Mouse (Mus musculus) CH12.LX (cell line): ENCODE results near the gene Oaz3. TPM values are rescaled to one million over a fixed set of nuclear protein-coding genes. Genes with fewer than 3 reads are reported as not detected.

Experiments
- DNase-seq: peaks from one replicate; pipeline ENCODE4 v3.0.0-alpha.2; 2013; ENCODE audit errors: extremely low read depth
- H3K27ac ChIP-seq: 2 replicates; pipeline ENCODE4 v1.5.1; 2012; ENCODE audit warnings: low read depth, mild to moderate bottlenecking, control low read depth, moderate library complexity; ENCODE audit not compliant: insufficient read depth
- H3K27me3 ChIP-seq: replicated peaks from 2 replicates; pipeline ENCODE3; 2012; ENCODE audit warnings: inconsistent platforms
- H3K36me3 ChIP-seq, 2 experiments: replicated peaks in 1 of 2; 2 replicates each; pipeline versions ENCODE3 to v1.6.1; 2012; ENCODE audit warnings: inconsistent platforms in 1 of 2, low read length in 1 of 2, mild to moderate bottlenecking in 1 of 2, mixed read lengths in 1 of 2, moderate library complexity in 1 of 2; ENCODE audit not compliant: control insufficient read depth in 1 of 2, insufficient read depth in 1 of 2
- H3K4me1 ChIP-seq, 2 experiments: 2 replicates each; pipeline ENCODE4 v1.6.1; 2012; ENCODE audit warnings: inconsistent platforms in 1 of 2, moderate library complexity in 1 of 2; ENCODE audit not compliant: insufficient read depth in 2 of 2, control insufficient read depth in 1 of 2
- H3K4me2 ChIP-seq: 2 replicates; pipeline ENCODE4 v1.6.1; 2012; ENCODE audit warnings: low read depth, mild to moderate bottlenecking, control low read depth; ENCODE audit not compliant: poor library complexity, insufficient read depth, severe bottlenecking
- H3K4me3 ChIP-seq, 3 experiments: fragments of 150-350 bp in 1 of 3; sonication (generic) in 1 of 3; replicated peaks in 1 of 3; 2 replicates each; pipeline versions ENCODE3 to v1.5.1; 2011 to 2012; ENCODE audit warnings: low read depth in 2 of 3, low read length in 2 of 3, mild to moderate bottlenecking in 2 of 3, moderate library complexity in 2 of 3, control low read depth in 1 of 3, improper control_type of control experiment in 1 of 3, inconsistent platforms in 1 of 3, mixed read lengths in 1 of 3; ENCODE audit not compliant: poor library complexity in 1 of 3
- H3K79me2 ChIP-seq: replicated peaks from 2 replicates; pipeline ENCODE4 v1.6.1; 2012; ENCODE audit warnings: mild to moderate bottlenecking, moderate library complexity; ENCODE audit not compliant: control insufficient read depth, poor library complexity, insufficient read depth, severe bottlenecking; ENCODE audit errors: extremely low read depth
- H3K9ac ChIP-seq: 2 replicates; pipeline ENCODE4 v1.6.1; 2012; ENCODE audit warnings: low read depth, mild to moderate bottlenecking, control low read depth, moderate library complexity; ENCODE audit not compliant: insufficient read depth
- H3K9me3 ChIP-seq: replicated peaks from 2 replicates; pipeline ENCODE3; 2012; ENCODE audit warnings: low read length, inconsistent platforms, mixed read lengths
- BHLHE40 ChIP-seq: IDR thresholded peaks from 2 replicates; pipeline ENCODE4 v1.6.1; 2011; ENCODE audit warnings: mild to moderate bottlenecking, low read depth, low read length, improper control_type of control experiment
- CHD1 ChIP-seq: IDR thresholded peaks from 2 replicates; pipeline ENCODE4 v1.6.1; 2012; ENCODE audit warnings: low read depth, low read length, improper control_type of control experiment, inconsistent platforms
- CHD2 ChIP-seq: IDR thresholded peaks from 2 replicates; pipeline ENCODE4 v1.6.1; 2011; ENCODE audit warnings: low read length, improper control_type of control experiment
- CTCF ChIP-seq, 2 experiments: IDR thresholded peaks in 1 of 2; conservative IDR thresholded peaks in 1 of 2; 2 replicates each; pipeline ENCODE4 v1.5.1; 2011 to 2012; ENCODE audit warnings: low read depth in 2 of 2, low read length in 2 of 2, improper control_type of control experiment in 1 of 2, inconsistent platforms in 1 of 2, mild to moderate bottlenecking in 1 of 2, moderate library complexity in 1 of 2
- E2F4 ChIP-seq: IDR thresholded peaks from 2 replicates; pipeline ENCODE4 v1.6.1; 2011; ENCODE audit warnings: low read depth, low read length, improper control_type of control experiment; ENCODE audit not compliant: insufficient replicate concordance
- EP300 ChIP-seq: IDR thresholded peaks from 2 replicates; pipeline ENCODE4 v1.6.1; 2011; ENCODE audit warnings: low read length, improper control_type of control experiment
- ETS1 ChIP-seq: conservative IDR thresholded peaks from 2 replicates; pipeline ENCODE4 v1.6.1; 2012; ENCODE audit warnings: low read depth, mild to moderate bottlenecking, inconsistent platforms, low read length, improper control_type of control experiment, moderate library complexity
- GABPA ChIP-seq: IDR thresholded peaks from 2 replicates; pipeline ENCODE4 v1.6.1; 2012; ENCODE audit warnings: low read depth, low read length, improper control_type of control experiment, inconsistent platforms; ENCODE audit not compliant: insufficient replicate concordance
- JUN ChIP-seq: IDR thresholded peaks from 2 replicates; pipeline ENCODE4 v1.6.1; 2011; ENCODE audit warnings: low read depth, mild to moderate bottlenecking, low read length, improper control_type of control experiment, moderate library complexity; ENCODE audit not compliant: insufficient read depth
- JUND ChIP-seq: conservative IDR thresholded peaks from 2 replicates; pipeline ENCODE4 v1.6.1; 2011; ENCODE audit warnings: low read depth, low read length, improper control_type of control experiment
- MXI1 ChIP-seq: IDR thresholded peaks from 2 replicates; pipeline ENCODE4 v1.6.1; 2011; ENCODE audit warnings: mild to moderate bottlenecking, low read depth, low read length, improper control_type of control experiment
- MYC ChIP-seq: IDR thresholded peaks from 2 replicates; pipeline ENCODE4 v1.6.1; 2011; ENCODE audit warnings: low read depth, mild to moderate bottlenecking, improper control_type of control experiment, low read length
- NELFE ChIP-seq: IDR thresholded peaks from 2 replicates; pipeline ENCODE4 v1.6.1; 2011; ENCODE audit warnings: low read depth, low read length, improper control_type of control experiment
- NRF1 ChIP-seq: IDR thresholded peaks from 2 replicates; pipeline ENCODE4 v1.6.1; 2014; ENCODE audit warnings: low read depth, mild to moderate bottlenecking, inconsistent platforms, low read length, improper control_type of control experiment, moderate library complexity
- RAD21 ChIP-seq: IDR thresholded peaks from 2 replicates; pipeline ENCODE4 v1.6.1; 2011; ENCODE audit warnings: low read depth, mild to moderate bottlenecking, low read length, improper control_type of control experiment, moderate library complexity
- RCOR1 ChIP-seq: conservative IDR thresholded peaks from 2 replicates; pipeline ENCODE4 v1.6.1; 2012; ENCODE audit warnings: low read depth, mild to moderate bottlenecking, inconsistent platforms, low read length, improper control_type of control experiment
- SIN3A ChIP-seq: IDR thresholded peaks from 2 replicates; pipeline ENCODE4 v1.6.1; 2012; ENCODE audit warnings: low read length, improper control_type of control experiment, inconsistent platforms
- TCF12 ChIP-seq: IDR thresholded peaks from 2 replicates; pipeline ENCODE4 v1.6.1; 2014; ENCODE audit warnings: low read depth, mild to moderate bottlenecking, inconsistent platforms, low read length, improper control_type of control experiment
- USF1 ChIP-seq: IDR thresholded peaks from 2 replicates; pipeline ENCODE4 v1.6.1; 2014; ENCODE audit warnings: low read depth, mild to moderate bottlenecking, inconsistent platforms, low read length, improper control_type of control experiment
- USF2 ChIP-seq: conservative IDR thresholded peaks from 2 replicates; pipeline ENCODE4 v1.6.1; 2011; ENCODE audit warnings: low read depth, low read length, improper control_type of control experiment
- ZC3H11A ChIP-seq: IDR thresholded peaks from 2 replicates; pipeline ENCODE4 v1.6.1; 2012; ENCODE audit warnings: low read depth, mild to moderate bottlenecking, inconsistent platforms, low read length, improper control_type of control experiment
- ZKSCAN1 ChIP-seq: IDR thresholded peaks from 2 replicates; pipeline ENCODE4 v1.6.1; 2012; ENCODE audit warnings: low read depth, inconsistent platforms, low read length, improper control_type of control experiment, borderline replicate concordance
- dilution Hi-C: fragments of 300-500 bp; cut with MboI; formaldehyde crosslinking; loops from 2 replicates; pipeline ENCODE4 v1.14.3; 2020; ENCODE audit warnings: low sequenced_read_pairs; ENCODE audit not compliant: extremely low pct_unique_long_range_greater_than_20kb, extremely low pct_ligation_motif_present
- in situ Hi-C: fragments of 300-500 bp; cut with MboI; formaldehyde crosslinking; loops from 3 replicates; pipeline ENCODE4 v1.14.3; 2019; ENCODE audit warnings: low sequenced_read_pairs, low pct_ligation_motif_present, low pct_unique_long_range_greater_than_20kb, mixed read lengths
- polyA plus RNA-seq: library from polyadenylated mRNA; unstranded; fragments of >175 nt; gene quantifications from 2 replicates; pipeline ENCODE4 v1.2.1, GENCODE M21; 2012; ENCODE audit warnings: low read depth; ENCODE audit not compliant: insufficient read length
- total RNA-seq, 2 experiments: library from RNA; depleted of rRNA; stranded (reverse); fragments of 300-350 nt in 1 of 2; fragments of >200 nt in 1 of 2; gene quantifications; 2 replicates each; pipeline ENCODE4 v1.2.3; 2012 to 2014

Gene Oaz3
- total and polyA plus RNA-seq, 3 experiments = 0.51 to 0.71 TPM; not detected in 1

GRCm38 (mm10) chr3:94398217-94398616, 45.5 kb downstream of the Oaz3 start, which contains the start of gene Lingo4:
TSS of gene Lingo4 (plus strand) at chr3:94398517.
- dilution Hi-C loops = no loop called here
- DNase-seq = no peak

DNA sequence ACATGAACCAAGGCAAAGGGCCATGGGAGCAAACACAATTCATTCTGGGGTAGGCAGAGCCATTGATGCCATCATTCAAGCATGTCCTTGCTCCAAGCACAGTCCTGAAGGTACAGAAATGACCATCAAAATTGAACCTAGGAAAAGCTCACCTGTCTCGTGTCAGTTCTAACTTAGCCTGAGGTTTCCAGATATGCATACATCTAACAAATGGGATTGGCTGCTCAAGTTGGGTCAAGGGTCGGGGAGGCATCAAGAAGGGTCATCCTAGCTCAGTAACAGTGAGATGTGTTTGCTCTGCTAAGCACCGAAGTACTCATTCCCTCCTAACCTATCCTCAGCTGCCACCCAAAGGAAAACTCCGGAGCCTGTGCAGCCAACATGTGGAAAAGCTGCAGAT, 46.9 kb downstream of the Oaz3 start:
- Histone ChIP-seq H3K27ac (no peak overlapping the region), H3K9ac (no peak overlapping the region), H3K27me3 (peaks cover 7% of the 10 kb centered on the region), H3K36me3 (no peaks in the 10 kb centered on the region), H3K9me3 (no peaks in the 10 kb centered on the region), H3K4me2 (no peak overlapping the region), H3K4me1 (peaks cover 0 to 4% of the 10 kb centered on the region in 2 experiments; a peak in 1 of 4 replicates), H3K4me3 (no peak overlapping the region), H3K79me2 (no peaks in the 10 kb centered on the region)
- dilution Hi-C loops (no loop called here), in situ Hi-C loops (no loop called here)
- no peak for TF ChIP-seq ZC3H11A
- no peak for TF ChIP-seq RAD21
- no peak for TF ChIP-seq RCOR1
- no peak for TF ChIP-seq ETS1
- no peak for TF ChIP-seq TCF12
- no peak for TF ChIP-seq SIN3A
- TF ChIP-seq GABPA = no peak
- no peak for TF ChIP-seq MXI1
- no peak for TF ChIP-seq NRF1
- no peak for TF ChIP-seq JUN
- TF ChIP-seq EP300 = no peak
- TF ChIP-seq ZKSCAN1 = no peak
- TF ChIP-seq CHD1 = no peak
- no peak for DNase-seq

More at GRCm38 (mm10) chr3:94398217-94398616, 45.5 kb downstream of the Oaz3 start, which contains the start of gene Lingo4:
- peaks cover 7% of the 10 kb centered on the region for H3K27me3 ChIP-seq
- H3K9ac ChIP-seq = no peak within 1 kb of the TSS
- no peaks in the 10 kb centered on the region for H3K4me1 ChIP-seq
- no peak for TF ChIP-seq RCOR1
- TF ChIP-seq EP300 = no peak
- no peak for TF ChIP-seq ETS1
- no peak for TF ChIP-seq NELFE
- TF ChIP-seq USF1 = no peak
- TF ChIP-seq CHD2 = no peak
- no peak for TF ChIP-seq MXI1
- no peak for TF ChIP-seq JUND
- no peak for TF ChIP-seq E2F4
- no peak for TF ChIP-seq CTCF (conservative IDR thresholded peaks at IDR 0.05 in 1 of 2, IDR thresholded peaks at IDR 0.05 in 1 of 2; ENCODE audit: low read depth in 2 of 2, low read length in 2 of 2)
- no peak for TF ChIP-seq ZKSCAN1
- no peak for TF ChIP-seq BHLHE40
- no peak for TF ChIP-seq GABPA
- no peak for TF ChIP-seq TCF12
- no peak for TF ChIP-seq MYC
- TF ChIP-seq USF2 = no peak
- no peak within 1 kb of the TSS for H3K4me3 ChIP-seq
- H3K79me2 ChIP-seq = no peaks in the 10 kb centered on the region
- in situ Hi-C loops = no loop called here
- no peaks in the 10 kb centered on the region for H3K9me3 ChIP-seq
- H3K36me3 ChIP-seq = no peaks in the 10 kb centered on the region
- H3K4me2 ChIP-seq = no peak within 1 kb of the TSS
- H3K27ac ChIP-seq = no peak within 1 kb of the TSS
